In genomic region chr12:87266108-87266826, GRCm38 (mm10) we compare ENCODE assay signal across 8 mouse cellular contexts. TPM values are rescaled to one million over a fixed set of nuclear protein-coding genes. Genes with fewer than 3 reads are reported as not detected.
DNase-seq lines count a peak whose midpoint lies in the region; ATAC-seq and TF ChIP-seq lines count a peak whose summit lies in the region.

Gene Vipas39 (minus strand): TSS chr12:87266256.
Gene Ahsa1 (plus strand): TSS chr12:87266479.

- peak within 1 kb of the TSS; percentile 93 for H3K27ac ChIP-seq in MEL (ENCODE audit: control insufficient read depth, low read depth, low read length)
- peak within 1 kb of the TSS; percentile 91 for H3K27ac ChIP-seq in forebrain, embryonic 16.5 days (ENCODE audit: low read length)
- peak within 1 kb of the TSS; percentile 94 for H3K27ac ChIP-seq in layer of hippocampus, adult 2 months
- peak within 1 kb of the TSS; percentile 89 for H3K27ac ChIP-seq in lung, embryonic 14.5 days (ENCODE audit: low read depth)
- H3K27ac ChIP-seq in olfactory bulb, adult 2 months (ENCODE audit: insufficient read depth, low read depth, low read length): peak within 1 kb of the TSS; percentile 91
- peak within 1 kb of the TSS; percentile 50 for H3K27ac ChIP-seq in thymus, adult 2 months (ENCODE audit: control insufficient read depth, insufficient read depth, low read length)

- peaks cover 13 to 16% of the 10 kb centered on the region in 2 experiments for H3K36me3 ChIP-seq in MEL (ENCODE audit: control insufficient read depth in 1 of 2, insufficient read depth in 2 of 2, low read length in 2 of 2)
- peaks cover 20% of the 10 kb centered on the region for H3K36me3 ChIP-seq in forebrain, embryonic 16.5 days (ENCODE audit: control insufficient read depth, insufficient read depth)
- H3K36me3 ChIP-seq in lung, embryonic 14.5 days (ENCODE audit: insufficient read depth): peaks cover 40% of the 10 kb centered on the region
- H3K36me3 ChIP-seq in thymus, adult 2 months (ENCODE audit: control insufficient read depth, insufficient read depth, low read length): peaks cover 31% of the 10 kb centered on the region

- DNase-seq in MEL (ENCODE audit: low read depth, low spot score): peak; percentile 98
- peak; percentile 84 to 93 for DNase-seq in cerebellum, adult 18-20 months
- peak; percentile 77 to 92 for DNase-seq in heart, postnatal 36 days
- DNase-seq in layer of hippocampus, adult 2 months (ENCODE audit: low spot score in 2 of 2): peak; percentile 87 to 96
- peak; percentile 97 for DNase-seq in lung, embryonic 14.5 days
- peak; percentile 86 for DNase-seq in thymus, adult 2 months

- TF ChIP-seq CTCF in MEL (IDR thresholded peaks at IDR 0.05 in 2 of 3, conservative IDR thresholded peaks at IDR 0.05 in 1 of 3; ENCODE audit: control insufficient read depth in 1 of 3, insufficient read depth in 1 of 3, low read depth in 2 of 3, low read length in 3 of 3, poor library complexity in 1 of 3, severe bottlenecking in 1 of 3): no peak
- no peak; the same call in 1 of the 2 replicates for TF ChIP-seq CTCF in layer of hippocampus, adult 2 months (conservative IDR thresholded peaks at IDR 0.05)
- TF ChIP-seq CTCF in lung, embryonic 14.5 days (IDR thresholded peaks at IDR 0.05; ENCODE audit: low read depth): peak; percentile 52
- TF ChIP-seq CTCF in olfactory bulb, adult 2 months (IDR thresholded peaks at IDR 0.05; ENCODE audit: insufficient read depth, low read depth, low read length): no peak
- no peak for TF ChIP-seq CTCF in thymus, adult 2 months (IDR thresholded peaks at IDR 0.05; ENCODE audit: borderline replicate concordance, control insufficient read depth, extremely low read depth, insufficient read depth, low read length, poor library complexity)

- peak; percentile 97 for TF ChIP-seq POLR2A in MEL (IDR thresholded peaks at IDR 0.05; ENCODE audit: control insufficient read depth in 1 of 2, insufficient read depth in 1 of 2, low read depth in 1 of 2, low read length in 2 of 2, poor library complexity in 1 of 2)
- peak; percentile 91 for TF ChIP-seq POLR2A in olfactory bulb, adult 2 months (IDR thresholded peaks at IDR 0.05; ENCODE audit: insufficient read depth, low read depth, low read length)
- peak; percentile 89 for TF ChIP-seq POLR2A in thymus, adult 2 months (IDR thresholded peaks at IDR 0.05; ENCODE audit: control insufficient read depth, extremely low read depth, insufficient read depth, low read length, poor library complexity)

- WGBS in forebrain, embryonic 16.5 days: under 1% methylated on average over 31 of the region's 31 CpGs
- under 1% methylated on average over 31 of the region's 31 CpGs for WGBS in lung, embryonic 14.5 days
- WGBS in olfactory bulb, adult 2 months: under 1% methylated on average over 31 of the region's 31 CpGs
- WGBS in thymus, adult 2 months: under 1% methylated on average over 31 of the region's 31 CpGs

- peak within 1 kb of the TSS; percentile 92 for H3K9ac ChIP-seq in MEL (ENCODE audit: control insufficient read depth, low read depth, low read length, poor library complexity, severe bottlenecking)
- peak within 1 kb of the TSS; percentile 92 for H3K9ac ChIP-seq in forebrain, embryonic 16.5 days (replicated peaks; ENCODE audit: low read depth, low read length)
- peak within 1 kb of the TSS; percentile 89 for H3K9ac ChIP-seq in lung, embryonic 14.5 days

- peaks cover 25% of the 10 kb centered on the region for H3K79me2 ChIP-seq in MEL (ENCODE audit: control insufficient read depth, insufficient read depth, low read length, poor library complexity)

- H3K4me2 ChIP-seq in forebrain, embryonic 16.5 days (ENCODE audit: low read length): peak within 1 kb of the TSS; percentile 85
- H3K4me2 ChIP-seq in lung, embryonic 14.5 days: peak within 1 kb of the TSS; percentile 82

- peak within 1 kb of the TSS; percentile 74 to 90 for H3K4me3 ChIP-seq in MEL (ENCODE audit: control insufficient read depth in 1 of 2, insufficient read depth in 1 of 2, low read depth in 2 of 2, low read length in 2 of 2)
- peak within 1 kb of the TSS; percentile 97 for H3K4me3 ChIP-seq in forebrain, embryonic 16.5 days (replicated peaks; ENCODE audit: low read length)
- H3K4me3 ChIP-seq in layer of hippocampus, adult 2 months: peak within 1 kb of the TSS; percentile 88
- peak within 1 kb of the TSS; percentile 84 for H3K4me3 ChIP-seq in lung, embryonic 14.5 days (ENCODE audit: low read depth, low read length)
- H3K4me3 ChIP-seq in olfactory bulb, adult 2 months (ENCODE audit: insufficient read depth, low read depth, low read length): peak within 1 kb of the TSS; percentile 93
- H3K4me3 ChIP-seq in thymus, adult 2 months (ENCODE audit: control insufficient read depth, insufficient read depth, low read length): peak within 1 kb of the TSS; percentile 91

- intact Hi-C loops in heart, postnatal 36 days (cut with DNase I): loop anchor here (5.0 kb wide), 1 partner anchor 151 kb away; no protein-coding TSS in a partner anchor

- H3K4me1 ChIP-seq in MEL (ENCODE audit: control insufficient read depth in 1 of 2, insufficient read depth in 2 of 2, low read length in 2 of 2): peaks cover 0 to 7% of the 10 kb centered on the region in 2 experiments; a peak in 3 of 4 replicates
- peaks cover 23% of the 10 kb centered on the region for H3K4me1 ChIP-seq in forebrain, embryonic 16.5 days (replicated peaks; ENCODE audit: control insufficient read depth, insufficient read depth, low read length)
- H3K4me1 ChIP-seq in lung, embryonic 14.5 days (ENCODE audit: insufficient read depth): 0 out of 2 replicates have a peak, but pooled peaks cover 13% of the 10 kb centered on the region
- H3K4me1 ChIP-seq in olfactory bulb, adult 2 months (ENCODE audit: control insufficient read depth, insufficient read depth, low read length): peaks cover 4% of the 10 kb centered on the region
- H3K4me1 ChIP-seq in thymus, adult 2 months (replicated peaks; ENCODE audit: control insufficient read depth, insufficient read depth, low read length): peaks cover 10% of the 10 kb centered on the region

- no peak for TF ChIP-seq RAD21 in MEL (IDR thresholded peaks at IDR 0.05; ENCODE audit: low read depth, low read length)

- no peaks in the 10 kb centered on the region for H3K27me3 ChIP-seq in MEL (ENCODE audit: control insufficient read depth in 1 of 2, insufficient read depth in 2 of 2, low read length in 2 of 2)
- H3K27me3 ChIP-seq in forebrain, embryonic 16.5 days (replicated peaks; ENCODE audit: control insufficient read depth, insufficient read depth, low read length): no peaks in the 10 kb centered on the region
- no peaks in the 10 kb centered on the region for H3K27me3 ChIP-seq in lung, embryonic 14.5 days (ENCODE audit: insufficient read depth, low read length)
- no peaks in the 10 kb centered on the region for H3K27me3 ChIP-seq in thymus, adult 2 months (ENCODE audit: control insufficient read depth, insufficient read depth, low read length)

- TF ChIP-seq EP300 in MEL (IDR thresholded peaks at IDR 0.05; ENCODE audit: low read depth in 1 of 2, low read length in 2 of 2): no peak

- H3K9me3 ChIP-seq in MEL (replicated peaks; ENCODE audit: insufficient read depth, low read length): no peaks in the 10 kb centered on the region
- H3K9me3 ChIP-seq in forebrain, embryonic 16.5 days (ENCODE audit: control insufficient read depth, low read length): no peaks in the 10 kb centered on the region
- H3K9me3 ChIP-seq in lung, embryonic 14.5 days (ENCODE audit: low read depth, low read length): no peaks in the 10 kb centered on the region

- ATAC-seq in forebrain, embryonic 16.5 days: peak; percentile 97
- ATAC-seq in lung, embryonic 14.5 days (ENCODE audit: insufficient read depth): peak; percentile 98

TF ChIP-seq in MEL, 35 proteins besides CTCF, POLR2A, EP300 and RAD21 (continues in another document):
- TF ChIP-seq UBTF (IDR thresholded peaks at IDR 0.05; ENCODE audit: borderline replicate concordance, insufficient read depth, low read depth, low read length) (no peak), POLR2AphosphoS5 (IDR thresholded peaks at IDR 0.05; ENCODE audit: borderline replicate concordance, low read depth, low read length) (no peak), KAT2A (conservative IDR thresholded peaks at IDR 0.05; ENCODE audit: low read depth, low read length) (peak; percentile 98), ZNF384 (IDR thresholded peaks at IDR 0.05; ENCODE audit: low read depth, low read length) (no peak), BHLHE40 (IDR thresholded peaks at IDR 0.05; ENCODE audit: borderline replicate concordance, low read depth, low read length) (no peak), ZC3H11A (IDR thresholded peaks at IDR 0.05; ENCODE audit: low read depth, low read length) (no peak), MYC (IDR thresholded peaks at IDR 0.05; ENCODE audit: low read depth, low read length) (peak; percentile 90), USF2 (IDR thresholded peaks at IDR 0.05; ENCODE audit: borderline replicate concordance in 1 of 2, insufficient read depth in 1 of 2, low read depth in 1 of 2, low read length in 2 of 2) (no peak), GATA1 (IDR thresholded peaks at IDR 0.05; ENCODE audit: low read depth, low read length) (0 out of 2 replicates have a peak, but pooled peaks have one; percentile 31), ZMIZ1 (IDR thresholded peaks at IDR 0.05; ENCODE audit: low read depth, low read length) (peak; percentile 90)

RNA-seq across cellular contexts. Expression of gene Vipas39, which starts in this region (rescaled TPM):
- total RNA-seq in MEL (2012; rRNA removed): 18.2 and 19.7 TPM in 2 replicates
- 10 to 100 TPM in 1 of 2 experiments, not detected in 1; 23.0 TPM for polyA plus RNA-seq in MEL (2012; ENCODE audit: insufficient read depth in 1 of 2, insufficient read length in 2 of 2, low read depth in 1 of 2, low replicate concordance in 2 of 2, missing spikeins in 1 of 2)
- polyA plus RNA-seq in forebrain, embryonic 16.5 days (2015; fragmentation: Nextera tagmentation; extraction: Ambion mirVana): 79.1 and 80.9 TPM in 2 replicates
- 10 to 100 TPM; 21.2 to 24.5 TPM for total RNA-seq in heart, postnatal 36 days (2021)
- 10 to 100 TPM; 58.2 to 64.0 TPM for total RNA-seq in layer of hippocampus, adult 2 months (2021)
- 42.4 and 46.1 TPM in 2 replicates for polyA plus RNA-seq in lung, embryonic 14.5 days (2014; fragmentation: Nextera tagmentation; extraction: Ambion mirVana)
- not detected in 2 replicates for polyA plus RNA-seq in olfactory bulb, adult 2 months (2012; ENCODE audit: insufficient read depth, insufficient read length, low replicate concordance, missing spikeins)
- polyA plus RNA-seq in thymus, adult 2 months (2012; rRNA removed): 34.5 and 37.6 TPM in 2 replicates

RNA-seq across cellular contexts. Expression of gene Ahsa1, which starts in this region (rescaled TPM):
- total RNA-seq in MEL (2012; rRNA removed): 414 and 424 TPM in 2 replicates
- polyA plus RNA-seq in MEL (2012; ENCODE audit: insufficient read depth in 1 of 2, insufficient read length in 2 of 2, low read depth in 1 of 2, low replicate concordance in 2 of 2, missing spikeins in 1 of 2): 100 to 1,000 TPM in 1 of 2 experiments, not detected in 1; 403 TPM
- polyA plus RNA-seq in forebrain, embryonic 16.5 days (2015; fragmentation: Nextera tagmentation; extraction: Ambion mirVana): 222 TPM in 2 replicates
- total RNA-seq in heart, postnatal 36 days (2021): 100 to 1,000 TPM; 120 to 147 TPM
- 100 to 1,000 TPM; 174 to 176 TPM for total RNA-seq in layer of hippocampus, adult 2 months (2021)
- 192 and 199 TPM in 2 replicates for polyA plus RNA-seq in lung, embryonic 14.5 days (2014; fragmentation: Nextera tagmentation; extraction: Ambion mirVana)
- polyA plus RNA-seq in olfactory bulb, adult 2 months (2012; ENCODE audit: insufficient read depth, insufficient read length, low replicate concordance, missing spikeins): not detected in 2 replicates
- polyA plus RNA-seq in thymus, adult 2 months (2012; rRNA removed): 63.8 and 64.5 TPM in 2 replicates

Comparison
In these comparisons a context has a peak if more than half of its experiments do, and no peak if none do; other contexts are left out.
1. Peak in every context shown above with its lines: DNase-seq, ATAC-seq, H3K4me3 ChIP-seq and H3K27ac ChIP-seq.